Mouse (Mus musculus) layer of hippocampus, postnatal 10 days (tissue): ENCODE data around the gene Doc2b. TPM values are rescaled to one million over a fixed set of nuclear protein-coding genes. Genes with fewer than 3 reads are reported as not detected.

Experiments used
- DNase-seq, 2 experiments: peaks; one replicate each; pipeline ENCODE4 v3.0.0; 2021; ENCODE audit warnings: low spot score in 2 of 2
- total RNA-seq, 2 experiments: library from RNA; stranded (reverse); gene quantifications; 2 replicates each; pipeline ENCODE4 v1.2.3; 2021

Doc2b gene
- total RNA-seq, 2 experiments from 2014 or later = 76.5 to 82.5 TPM

DNA sequence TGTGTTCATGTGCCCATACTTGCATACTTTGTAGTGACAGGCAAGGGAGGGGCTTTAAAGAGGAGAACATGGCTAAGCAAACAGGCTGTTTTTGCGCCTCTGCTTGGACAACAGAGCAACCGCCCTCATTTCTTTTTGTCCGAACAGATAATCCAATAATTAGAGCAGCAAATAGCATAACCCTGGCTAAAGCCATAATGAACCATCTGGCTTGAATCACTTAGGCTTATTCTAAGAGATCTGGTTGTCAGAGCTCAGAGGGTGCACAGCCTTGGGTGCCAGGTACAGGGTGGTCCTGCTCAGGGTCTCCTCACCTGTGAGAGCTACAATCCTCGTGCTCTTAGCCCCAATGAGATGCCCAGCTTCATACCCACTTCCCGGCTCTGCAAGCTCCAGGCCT lies 2.5 kb downstream of the Doc2b start:
- no peak for DNase-seq

GRCm38 (mm10) chr11:75792535-75792934 lies 3.3 kb downstream of the Doc2b start:
- DNase-seq = no peak

DNA sequence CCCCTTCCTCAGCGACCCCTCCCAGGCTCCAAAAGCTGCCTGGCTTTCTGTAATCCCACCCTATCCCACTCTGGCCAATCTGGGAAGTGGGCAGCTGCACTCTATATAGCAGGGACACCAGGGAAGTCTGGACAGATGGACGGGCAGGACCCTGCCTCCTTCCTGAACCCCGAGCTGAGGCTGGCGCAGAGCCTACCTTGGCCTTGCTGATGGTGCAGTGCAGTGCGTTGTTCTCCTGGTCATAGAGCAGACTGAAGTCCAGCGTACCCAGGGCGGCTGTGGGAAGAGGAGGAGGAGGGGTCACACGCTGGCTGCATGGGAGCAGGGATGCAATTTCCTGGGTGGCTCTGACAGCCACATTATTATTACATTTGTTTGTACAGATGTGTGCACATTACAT lies 10.0 kb downstream of the Doc2b start:
- no peak for DNase-seq

DNA sequence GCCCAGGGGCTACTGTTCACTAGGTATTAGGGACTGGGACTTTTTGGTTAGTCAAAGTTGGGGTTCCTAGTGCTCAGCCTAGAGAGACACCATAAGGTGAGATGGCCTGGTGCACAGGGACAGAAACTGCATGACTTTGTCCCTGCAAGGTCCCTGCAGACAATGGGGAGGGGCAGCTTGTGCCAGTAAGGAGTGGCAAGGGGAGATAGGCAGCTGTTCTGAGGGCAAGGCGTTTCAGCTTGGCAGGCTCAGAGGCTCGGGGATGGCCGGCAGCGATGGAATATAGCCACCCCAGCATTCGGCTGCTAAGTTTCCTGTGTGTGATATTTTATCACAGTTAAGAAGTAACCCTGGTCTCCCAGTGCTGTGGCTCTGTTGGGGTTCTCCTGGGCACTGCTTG lies 12.1 kb downstream of the Doc2b start:
- no peak for DNase-seq

DNA sequence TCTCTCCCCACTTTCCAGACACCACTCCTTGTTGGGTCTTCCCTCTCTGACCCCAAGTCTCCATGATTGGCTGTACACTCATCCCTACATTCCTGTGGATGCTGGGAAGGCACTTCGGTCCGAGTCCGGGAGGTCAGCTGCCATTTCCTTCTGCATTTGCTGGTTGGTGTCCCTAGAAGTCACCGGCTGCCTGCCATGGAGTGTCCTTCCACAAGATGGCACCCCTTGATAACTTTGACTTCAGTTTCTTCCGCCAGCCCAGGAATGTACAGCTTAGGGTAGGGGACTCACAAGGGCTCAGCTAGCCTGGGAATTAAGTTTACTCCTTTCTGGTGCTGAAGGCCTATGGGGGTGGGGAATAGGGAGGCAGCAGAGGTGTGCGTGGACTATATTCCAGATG lies 13.9 kb downstream of the Doc2b start:
- DNase-seq = peak; percentile 66 to 78

GRCm38 (mm10) chr11:75775919-75776318 lies 19.9 kb downstream of the Doc2b start:
- no peak for DNase-seq

GRCm38 (mm10) chr11:75772562-75772961 lies 23.3 kb downstream of the Doc2b start:
- DNase-seq = no peak

DNA sequence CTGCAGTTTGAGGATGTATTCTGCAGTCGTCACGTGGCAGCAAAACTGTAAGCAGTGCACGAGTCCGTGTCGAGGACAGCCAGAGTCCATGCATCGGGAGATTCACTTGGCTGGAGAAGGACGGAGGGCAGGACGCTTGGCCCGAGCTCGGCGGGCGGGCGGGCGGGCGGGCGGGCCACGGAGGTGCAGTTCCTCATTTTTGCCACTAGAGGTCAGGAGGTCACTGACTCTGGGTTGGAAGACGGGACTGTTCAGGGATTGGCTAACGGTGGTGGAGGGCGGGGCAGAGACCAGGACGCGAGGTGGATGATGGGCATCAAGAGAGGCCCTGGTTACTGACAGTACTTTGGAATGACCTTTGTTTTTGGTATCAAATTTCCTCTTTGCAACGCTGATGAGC lies 26.6 kb downstream of the Doc2b start:
- DNase-seq = peak; percentile 79 to 83

DNA sequence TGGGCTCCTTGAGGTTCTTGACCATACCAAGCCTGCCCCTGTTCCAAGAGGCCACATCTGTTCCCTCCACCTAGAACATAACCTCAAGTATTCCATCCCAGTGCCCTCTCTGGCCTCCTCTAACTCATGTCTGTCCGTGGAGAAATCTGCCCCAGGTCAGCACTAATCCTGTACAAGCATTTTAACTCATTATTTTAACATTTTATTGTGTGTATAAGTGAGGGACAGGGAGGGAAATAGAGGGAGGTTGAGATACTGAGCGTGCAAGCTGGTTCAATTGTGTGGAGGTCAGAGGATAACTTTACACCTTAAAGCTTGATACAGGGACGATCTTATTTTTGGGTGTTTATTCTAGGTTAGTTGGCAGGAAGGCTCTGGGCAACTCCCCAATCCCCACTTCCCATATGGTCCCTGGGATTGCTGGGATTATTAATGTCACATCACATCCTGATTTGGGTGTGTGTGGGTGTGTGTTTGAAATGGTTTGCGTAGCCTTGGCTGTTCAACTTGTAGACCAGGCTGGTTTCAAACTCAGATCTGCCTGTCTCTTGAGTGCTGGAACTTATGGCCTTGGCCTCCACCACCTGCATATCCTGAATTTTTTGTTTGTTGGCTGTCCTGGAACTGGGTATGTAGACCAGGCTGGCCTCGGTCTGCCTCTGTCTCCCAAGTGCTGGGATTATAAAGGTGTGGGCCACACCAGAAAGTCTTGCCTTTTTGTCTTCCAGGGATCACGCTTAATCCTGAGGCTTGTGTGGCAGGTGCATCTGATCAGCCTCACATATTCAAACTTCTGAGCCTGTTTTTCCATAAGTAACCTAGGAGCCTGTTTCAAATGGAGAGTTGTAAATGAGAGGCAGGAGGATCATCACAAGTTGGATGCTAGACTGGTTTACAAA lies 27.5 kb downstream of the Doc2b start:
- DNase-seq = peak in 1 of 2 experiments; percentile 38

DNA sequence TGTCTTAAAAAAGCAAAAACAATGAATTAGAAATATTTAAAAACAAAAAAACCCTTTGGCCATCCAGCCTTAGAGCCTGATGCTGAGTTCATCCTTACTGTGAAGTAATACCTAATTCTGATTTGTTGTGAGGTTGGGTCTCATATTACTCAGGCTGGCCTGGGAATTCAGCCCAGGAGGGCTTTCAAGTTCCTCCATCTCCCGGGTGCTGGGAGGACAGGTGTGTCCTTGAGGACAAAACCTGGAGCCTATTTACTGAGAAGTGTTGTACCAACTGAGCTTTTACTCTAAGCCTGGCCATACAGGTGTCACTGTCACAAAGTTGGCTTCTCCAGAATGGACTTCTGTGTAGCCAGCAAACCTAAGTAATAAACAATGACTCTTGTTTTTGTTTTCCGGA lies 28.8 kb downstream of the Doc2b start:
- DNase-seq = no peak

- DNase-seq = no peak
These were observed 30.7 kb downstream of the Doc2b start for GRCm38 (mm10) chr11:75765161-75765560.

- DNase-seq = no peak
These were observed 31.3 kb downstream of the Doc2b start for GRCm38 (mm10) chr11:75764521-75765023.

- DNase-seq = no peak
These were observed 33.1 kb downstream of the Doc2b start for GRCm38 (mm10) chr11:75762708-75763107.

- no peak for DNase-seq
These were observed 35.1 kb downstream of the Doc2b start for GRCm38 (mm10) chr11:75760785-75761184.

- DNase-seq = no peak
These were observed 37.3 kb downstream of the Doc2b start for GRCm38 (mm10) chr11:75758553-75758952.

DNA sequence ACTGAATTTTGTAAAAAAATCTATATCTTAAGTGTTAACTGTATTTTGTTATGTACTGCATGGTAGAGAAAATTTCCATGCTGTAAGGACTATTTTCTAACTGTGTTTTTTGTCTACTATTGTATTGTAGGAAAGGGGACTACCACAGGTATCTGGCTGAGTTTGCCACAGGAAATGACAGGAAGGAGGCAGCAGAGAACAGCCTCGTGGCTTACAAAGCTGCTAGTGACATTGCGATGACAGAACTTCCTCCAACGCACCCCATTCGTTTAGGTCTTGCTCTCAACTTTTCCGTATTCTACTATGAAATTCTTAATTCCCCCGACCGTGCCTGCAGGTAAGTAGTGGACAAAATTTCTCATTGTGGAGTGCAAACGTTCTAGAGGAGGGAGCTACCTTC lies 39.2 kb downstream of the Doc2b start:
- no peak for DNase-seq

GRCm38 (mm10) chr11:75751082-75751481 lies 44.8 kb downstream of the Doc2b start:
- no peak for DNase-seq

GRCm38 (mm10) chr11:75750537-75750936 lies 45.3 kb downstream of the Doc2b start:
- no peak for DNase-seq

GRCm38 (mm10) chr11:75744761-75745160 lies 51.1 kb downstream of the Doc2b start:
- DNase-seq = no peak

- DNase-seq = no peak
These were observed 54.2 kb downstream of the Doc2b start for GRCm38 (mm10) chr11:75741615-75742014.

- DNase-seq = no peak
These were observed 55.6 kb downstream of the Doc2b start for GRCm38 (mm10) chr11:75740204-75740603.

GRCm38 (mm10) chr11:75738477-75738821 lies 57.4 kb downstream of the Doc2b start:
- DNase-seq = no peak
